Mouse (Mus musculus): Measurements from ENCODE around the gene Kcnk10. TPM values are rescaled to one million over a fixed set of nuclear protein-coding genes. Genes with fewer than 3 reads are reported as not detected.

Kcnk10 gene
- polyA plus RNA-seq, 1 experiment from 2014 or later: 35.1 TPM

DNA sequence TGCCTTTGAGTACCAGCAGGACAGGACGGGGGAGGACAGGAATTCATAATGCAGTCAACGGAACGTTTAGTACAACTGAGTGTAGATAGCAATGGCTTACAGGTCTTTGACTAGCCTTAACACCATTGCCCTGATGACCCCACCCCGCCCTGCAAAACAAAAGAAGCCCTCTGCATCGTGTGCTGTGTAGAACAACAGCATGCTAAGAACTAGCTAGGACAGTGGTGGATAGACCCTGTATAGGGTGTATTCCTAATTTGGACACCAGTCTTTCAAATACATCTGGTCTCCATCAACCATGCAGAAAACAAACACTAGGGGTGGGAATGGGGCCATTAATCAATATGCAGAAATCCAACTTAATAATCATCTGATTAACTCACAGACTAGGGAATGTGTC is 147.4 kb downstream of the Kcnk10 start:
- Histone ChIP-seq H3K9ac (no peak overlapping the region), H3K4me1 (no peaks in the 10 kb centered on the region), H3K4me3 (no peak overlapping the region), H3K9me3 (replicated peaks) (no peaks in the 10 kb centered on the region), H3K36me3 (peaks cover 25% of the 10 kb centered on the region), H3K4me2 (replicated peaks) (no peak overlapping the region), H3K27me3 (no peaks in the 10 kb centered on the region), H3K27ac (no peak overlapping the region)
- WGBS: 79% methylated on average over 5 of the region's 5 CpGs
- peak; percentile 61 for ATAC-seq (ENCODE audit: low FRiP score)

- 88% methylated on average over 7 of the region's 7 CpGs for WGBS
Observed at GRCm38 (mm10) chr12:98421340-98421739, 156.8 kb downstream of the Kcnk10 start.

GRCm38 (mm10) chr12:98419849-98420248 is 158.3 kb downstream of the Kcnk10 start:
- H3K4me2 ChIP-seq (replicated peaks): no peak overlapping the region
- WGBS: 69% methylated on average over 6 of the region's 6 CpGs
- no peak overlapping the region for H3K9ac ChIP-seq

More at GRCm38 (mm10) chr12:98421340-98421739, 156.8 kb downstream of the Kcnk10 start:
- Histone ChIP-seq H3K36me3 (no peaks in the 10 kb centered on the region), H3K4me1 (0 out of 2 replicates have a peak, but pooled peaks cover 2% of the 10 kb centered on the region), H3K4me3 (no peak overlapping the region), H3K4me2 (replicated peaks) (no peak overlapping the region), H3K27me3 (no peaks in the 10 kb centered on the region), H3K9ac (no peak overlapping the region), H3K27ac (no peak overlapping the region), H3K9me3 (replicated peaks) (no peaks in the 10 kb centered on the region)
- ATAC-seq (ENCODE audit: low FRiP score): no peak

GRCm38 (mm10) chr12:98409580-98409979 is 168.5 kb downstream of the Kcnk10 start:
- H3K4me2 ChIP-seq (replicated peaks): no peak overlapping the region
- H3K9ac ChIP-seq: no peak overlapping the region
- H3K27ac ChIP-seq: no peak overlapping the region
- H3K36me3 ChIP-seq: no peaks in the 10 kb centered on the region
- no peaks in the 10 kb centered on the region for H3K27me3 ChIP-seq
- no peak for ATAC-seq (ENCODE audit: low FRiP score)
- no peak overlapping the region for H3K4me3 ChIP-seq
- peaks cover 3% of the 10 kb centered on the region; the same call in 1 of the 2 replicates for H3K4me1 ChIP-seq
- WGBS: 50% methylated on average over 2 of the region's 2 CpGs
- no peaks in the 10 kb centered on the region for H3K9me3 ChIP-seq (replicated peaks)

More at GRCm38 (mm10) chr12:98419849-98420248, 158.3 kb downstream of the Kcnk10 start:
- ATAC-seq (ENCODE audit: low FRiP score): no peak
- Histone ChIP-seq H3K27me3 (no peaks in the 10 kb centered on the region), H3K27ac (no peak overlapping the region), H3K4me3 (no peak overlapping the region), H3K36me3 (no peaks in the 10 kb centered on the region), H3K9me3 (replicated peaks) (no peaks in the 10 kb centered on the region), H3K4me1 (0 out of 2 replicates have a peak, but pooled peaks cover 2% of the 10 kb centered on the region)

- no peaks in the 10 kb centered on the region for H3K27me3 ChIP-seq
- 38% methylated on average over 1 of the region's 1 CpGs for WGBS
Observed at GRCm38 (mm10) chr12:98406598-98406997, 171.5 kb downstream of the Kcnk10 start.

GRCm38 (mm10) chr12:98406076-98406475 is 172.0 kb downstream of the Kcnk10 start:
- Histone ChIP-seq H3K9me3 (replicated peaks) (no peaks in the 10 kb centered on the region), H3K4me1 (peaks cover 3% of the 10 kb centered on the region; the same call in 1 of the 2 replicates), H3K27me3 (no peaks in the 10 kb centered on the region), H3K36me3 (no peaks in the 10 kb centered on the region), H3K9ac (no peak overlapping the region), H3K4me2 (replicated peaks) (no peak overlapping the region), H3K27ac (no peak overlapping the region), H3K4me3 (no peak overlapping the region)
- WGBS: 5% methylated on average over 4 of the region's 4 CpGs
- ATAC-seq (ENCODE audit: low FRiP score): no peak

More at GRCm38 (mm10) chr12:98406598-98406997, 171.5 kb downstream of the Kcnk10 start:
- no peaks in the 10 kb centered on the region for H3K36me3 ChIP-seq
- no peak for ATAC-seq (ENCODE audit: low FRiP score)
- H3K9me3 ChIP-seq (replicated peaks): no peaks in the 10 kb centered on the region
- no peak overlapping the region for H3K4me3 ChIP-seq
- H3K27ac ChIP-seq: no peak overlapping the region
- H3K4me2 ChIP-seq (replicated peaks): no peak overlapping the region
- H3K4me1 ChIP-seq: peaks cover 3% of the 10 kb centered on the region; the same call in 1 of the 2 replicates
- no peak overlapping the region for H3K9ac ChIP-seq

GRCm38 (mm10) chr12:98396586-98396985 is 181.5 kb downstream of the Kcnk10 start:
- H3K4me3 ChIP-seq: no peak overlapping the region
- H3K27me3 ChIP-seq: no peaks in the 10 kb centered on the region
- H3K9me3 ChIP-seq (replicated peaks): no peaks in the 10 kb centered on the region
- no peak overlapping the region for H3K4me2 ChIP-seq (replicated peaks)
- H3K4me1 ChIP-seq: no peaks in the 10 kb centered on the region
- H3K27ac ChIP-seq: no peak overlapping the region
- no peak overlapping the region for H3K9ac ChIP-seq
- ATAC-seq (ENCODE audit: low FRiP score): no peak
- WGBS: 89% methylated on average over 4 of the region's 4 CpGs
- no peaks in the 10 kb centered on the region for H3K36me3 ChIP-seq

DNA sequence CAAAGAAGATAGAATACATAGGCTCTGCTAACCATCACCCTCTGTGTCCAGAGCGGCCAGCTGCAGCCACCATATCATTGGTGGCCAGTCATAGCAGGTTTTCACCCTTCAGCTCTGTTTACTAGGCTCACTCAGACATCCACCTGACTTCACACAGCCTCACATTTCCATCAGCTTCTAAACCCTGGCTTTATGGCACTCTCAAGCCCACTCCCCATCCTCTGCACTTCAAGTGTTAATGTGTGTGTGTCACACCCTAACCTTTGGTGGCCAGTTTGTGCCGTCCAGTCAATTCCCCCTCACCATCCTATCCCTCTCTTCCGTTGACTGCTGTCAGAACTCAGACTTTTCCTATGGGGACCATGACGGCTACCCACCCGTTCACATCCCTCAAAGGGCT is 184.0 kb downstream of the Kcnk10 start:
- 86% methylated on average over 5 of the region's 5 CpGs for WGBS
- H3K4me1 ChIP-seq: no peaks in the 10 kb centered on the region
- no peaks in the 10 kb centered on the region for H3K27me3 ChIP-seq
- no peak overlapping the region for H3K4me3 ChIP-seq
- no peaks in the 10 kb centered on the region for H3K9me3 ChIP-seq (replicated peaks)
- no peak overlapping the region for H3K4me2 ChIP-seq (replicated peaks)
- no peak for ATAC-seq (ENCODE audit: low FRiP score)
- no peak overlapping the region for H3K9ac ChIP-seq
- H3K27ac ChIP-seq: no peak overlapping the region
- H3K36me3 ChIP-seq: no peaks in the 10 kb centered on the region

GRCm38 (mm10) chr12:98391347-98391746 is 186.8 kb downstream of the Kcnk10 start:
- Histone ChIP-seq H3K36me3 (no peaks in the 10 kb centered on the region), H3K4me3 (no peak overlapping the region), H3K27ac (no peak overlapping the region), H3K27me3 (no peaks in the 10 kb centered on the region), H3K9me3 (replicated peaks) (no peaks in the 10 kb centered on the region), H3K4me1 (no peaks in the 10 kb centered on the region), H3K4me2 (replicated peaks) (no peak overlapping the region), H3K9ac (no peak overlapping the region)
- WGBS: 85% methylated on average over 5 of the region's 5 CpGs
- ATAC-seq (ENCODE audit: low FRiP score): no peak

GRCm38 (mm10) chr12:98389618-98390017 is 188.5 kb downstream of the Kcnk10 start:
- Histone ChIP-seq H3K36me3 (no peaks in the 10 kb centered on the region), H3K9ac (no peak overlapping the region), H3K4me2 (replicated peaks) (no peak overlapping the region), H3K4me1 (no peaks in the 10 kb centered on the region), H3K9me3 (replicated peaks) (no peaks in the 10 kb centered on the region), H3K4me3 (no peak overlapping the region), H3K27me3 (no peaks in the 10 kb centered on the region), H3K27ac (no peak overlapping the region)
- 91% methylated on average over 4 of the region's 4 CpGs for WGBS
- ATAC-seq (ENCODE audit: low FRiP score): no peak

Other genes starting within 250 kb of the Kcnk10 start
- 27.1 and 27.4 TPM in 2 replicates for gene Spata7, start 49.8 kb upstream of the Kcnk10 start, polyA plus RNA-seq (2016; fragmentation: Nextera tagmentation; extraction: Ambion mirVana)
- gene Ptpn21, start 159.1 kb upstream of the Kcnk10 start, polyA plus RNA-seq (2016; fragmentation: Nextera tagmentation; extraction: Ambion mirVana): 7.2 and 7.4 TPM in 2 replicates
- 151 and 159 TPM in 2 replicates for gene Zc3h14, start 168.7 kb upstream of the Kcnk10 start, polyA plus RNA-seq (2016; fragmentation: Nextera tagmentation; extraction: Ambion mirVana)